Mouse (Mus musculus): ENCODE measurements around the gene Aqp5.

The Aqp5 gene

DNA sequence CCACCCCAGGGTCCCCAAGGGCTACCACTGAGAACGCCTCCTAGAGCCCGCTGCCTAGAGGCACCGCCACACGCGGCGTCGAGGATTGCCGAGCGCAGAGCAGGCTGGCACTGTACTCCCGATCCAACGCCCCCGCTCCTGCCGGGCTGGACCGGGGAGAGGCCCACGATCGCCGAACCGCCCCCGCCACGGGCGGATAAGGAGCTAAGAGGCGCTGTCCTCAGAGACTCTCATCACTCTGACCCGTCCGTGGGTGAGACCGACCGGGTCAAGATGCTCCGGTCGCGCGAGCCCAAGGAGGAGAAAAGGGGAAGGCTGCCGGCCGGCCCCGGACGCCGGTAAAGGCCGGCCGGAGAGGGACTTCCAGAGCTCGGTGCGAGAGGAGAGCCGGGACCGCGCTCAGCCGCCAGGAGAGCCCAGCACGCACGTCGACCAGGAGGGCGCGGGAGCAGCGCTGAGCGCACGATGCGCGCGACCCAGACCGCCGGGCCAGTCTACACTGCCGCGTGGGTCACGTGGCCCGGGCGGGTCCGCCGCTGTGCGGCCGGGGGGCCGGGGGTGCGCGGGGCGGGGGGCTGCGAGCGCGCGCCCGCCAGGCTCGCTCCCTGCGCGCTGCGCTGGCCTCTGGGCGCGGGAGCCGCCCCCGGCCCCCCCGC is at the start of gene Aqp5:
TSS of gene Aqp5 (plus strand) at position 354 of the 656 bp plus-strand sequence.
- DNase-seq = peak in 1 of 2 experiments; percentile 48

DNA sequence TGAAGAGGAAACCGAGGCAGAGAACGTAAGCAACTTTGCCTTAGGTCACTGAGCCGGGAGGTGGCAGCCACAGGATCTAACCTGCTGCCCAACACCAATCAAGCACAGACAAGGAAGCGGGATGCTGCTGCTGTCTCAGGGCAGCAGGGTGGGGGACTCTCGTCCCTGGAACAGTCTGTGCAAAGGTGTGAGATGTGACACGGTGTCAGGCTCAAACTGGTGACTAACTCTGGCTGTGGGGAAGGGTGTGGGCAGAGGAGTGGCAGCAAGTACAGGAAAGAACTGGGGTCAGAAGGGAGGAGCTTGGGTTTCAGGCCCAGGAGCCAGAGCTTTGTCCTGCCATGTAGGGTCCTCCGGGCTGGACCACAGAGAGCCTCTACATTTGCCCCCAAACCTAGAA is 46.5 kb upstream of the Aqp5 start:
- DNase-seq = no peak

DNA sequence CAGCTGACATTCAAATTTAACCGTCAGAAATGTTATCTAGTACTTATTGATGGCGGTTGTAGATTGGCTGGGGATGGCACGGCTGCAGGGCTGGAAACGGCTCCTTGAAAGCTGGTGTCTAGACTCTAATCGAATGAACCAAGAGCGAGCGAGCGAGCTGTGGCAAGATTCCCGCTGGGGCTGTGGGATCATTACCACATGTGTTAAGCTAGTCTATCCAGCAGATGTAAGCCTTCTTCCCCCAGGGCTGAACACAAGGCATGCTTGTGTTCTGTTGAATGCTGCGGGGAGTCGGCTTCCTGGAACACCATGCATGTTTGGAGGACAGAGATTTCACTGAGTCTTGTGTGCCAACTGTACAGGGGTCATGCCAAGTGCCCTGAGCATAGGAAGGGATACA is 44.0 kb upstream of the Aqp5 start:
- DNase-seq = no peak

GRCm38 (mm10) chr15:99547732-99548131 is 42.9 kb upstream of the Aqp5 start:
- DNase-seq = no peak

GRCm38 (mm10) chr15:99549901-99550300 is 40.7 kb upstream of the Aqp5 start:
- no peak for DNase-seq

GRCm38 (mm10) chr15:99553767-99554166 is 36.8 kb upstream of the Aqp5 start:
- DNase-seq = no peak

- no peak for DNase-seq
Measured at GRCm38 (mm10) chr15:99558947-99559346, 31.6 kb upstream of the Aqp5 start.

DNA sequence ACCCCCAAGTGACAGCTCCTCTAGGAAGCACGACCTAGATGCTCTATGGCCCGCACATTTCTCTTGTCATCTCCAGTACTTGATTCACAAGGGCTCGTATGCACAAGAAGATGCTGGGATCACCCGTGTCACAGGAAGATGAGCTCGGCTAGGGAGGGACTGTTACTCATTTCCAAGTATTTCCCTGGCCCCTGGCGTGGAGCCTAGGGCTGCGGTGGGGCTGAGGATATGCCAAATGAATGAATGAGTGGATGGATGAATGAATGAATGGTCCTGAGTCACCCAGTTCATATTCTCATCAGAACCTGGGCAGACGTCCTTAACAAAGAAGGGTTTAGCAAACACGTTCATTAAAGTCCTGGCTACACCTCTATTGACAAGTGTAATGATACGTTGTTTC is 30.3 kb upstream of the Aqp5 start:
- no peak for DNase-seq

DNA sequence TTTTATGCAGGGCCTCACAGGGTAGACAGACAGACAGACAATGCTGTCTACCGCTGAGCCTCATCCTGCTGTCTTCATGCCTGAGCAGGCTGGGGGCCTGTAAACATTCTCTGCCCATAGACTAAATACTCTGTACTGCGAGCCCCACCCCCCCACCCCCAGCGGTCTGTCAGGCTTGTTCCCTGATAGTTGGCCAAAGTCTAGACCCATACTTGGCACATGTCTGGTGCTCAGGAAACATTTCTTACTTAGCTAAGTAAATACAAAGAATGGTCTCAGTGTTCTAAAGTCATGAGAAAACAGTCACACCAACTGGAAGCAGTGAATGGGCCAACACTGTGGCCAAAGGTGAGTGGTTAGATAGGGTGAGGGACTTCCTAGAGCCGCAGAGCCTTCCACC is 23.2 kb upstream of the Aqp5 start:
- peak in 1 of 2 experiments; percentile 54 for DNase-seq

- no peak for DNase-seq
Measured at GRCm38 (mm10) chr15:99568682-99569081, 21.9 kb upstream of the Aqp5 start.

- no peak for DNase-seq
Measured at GRCm38 (mm10) chr15:99569123-99569522, 21.5 kb upstream of the Aqp5 start.

DNA sequence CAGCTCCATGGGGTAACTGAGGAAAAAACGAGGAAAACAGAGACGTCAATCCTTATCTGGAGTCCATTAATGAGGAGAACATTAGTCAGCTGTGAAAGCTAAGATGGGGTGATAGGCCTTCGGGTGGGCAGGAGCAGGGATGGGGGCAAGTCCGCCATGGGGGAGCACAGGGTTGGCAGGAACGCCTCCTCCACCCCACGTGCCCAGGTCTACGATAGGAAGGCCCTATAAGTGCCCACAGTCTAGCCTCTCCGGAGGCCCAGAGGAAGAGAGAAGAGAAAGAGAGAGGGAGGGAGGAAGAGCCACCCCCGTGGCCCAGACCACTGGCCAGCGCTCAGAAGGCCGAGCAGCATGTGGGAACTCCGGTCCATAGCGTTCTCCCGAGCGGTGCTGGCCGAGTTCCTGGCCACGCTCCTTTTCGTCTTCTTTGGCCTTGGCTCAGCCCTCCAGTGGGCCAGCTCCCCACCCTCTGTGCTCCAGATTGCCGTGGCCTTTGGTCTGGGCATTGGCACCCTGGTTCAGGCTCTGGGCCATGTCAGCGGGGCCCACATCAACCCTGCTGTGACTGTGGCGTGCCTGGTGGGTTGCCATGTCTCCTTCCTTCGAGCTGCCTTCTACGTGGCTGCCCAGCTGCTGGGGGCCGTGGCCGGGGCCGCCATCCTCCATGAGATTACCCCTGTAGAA is 11.6 kb upstream of the Aqp5 start, which contains the start of gene Aqp2:
TSS of gene Aqp2 (plus strand) at position 254 of the 684 bp plus-strand sequence.
- peak; percentile 10 to 65 for DNase-seq

DNA sequence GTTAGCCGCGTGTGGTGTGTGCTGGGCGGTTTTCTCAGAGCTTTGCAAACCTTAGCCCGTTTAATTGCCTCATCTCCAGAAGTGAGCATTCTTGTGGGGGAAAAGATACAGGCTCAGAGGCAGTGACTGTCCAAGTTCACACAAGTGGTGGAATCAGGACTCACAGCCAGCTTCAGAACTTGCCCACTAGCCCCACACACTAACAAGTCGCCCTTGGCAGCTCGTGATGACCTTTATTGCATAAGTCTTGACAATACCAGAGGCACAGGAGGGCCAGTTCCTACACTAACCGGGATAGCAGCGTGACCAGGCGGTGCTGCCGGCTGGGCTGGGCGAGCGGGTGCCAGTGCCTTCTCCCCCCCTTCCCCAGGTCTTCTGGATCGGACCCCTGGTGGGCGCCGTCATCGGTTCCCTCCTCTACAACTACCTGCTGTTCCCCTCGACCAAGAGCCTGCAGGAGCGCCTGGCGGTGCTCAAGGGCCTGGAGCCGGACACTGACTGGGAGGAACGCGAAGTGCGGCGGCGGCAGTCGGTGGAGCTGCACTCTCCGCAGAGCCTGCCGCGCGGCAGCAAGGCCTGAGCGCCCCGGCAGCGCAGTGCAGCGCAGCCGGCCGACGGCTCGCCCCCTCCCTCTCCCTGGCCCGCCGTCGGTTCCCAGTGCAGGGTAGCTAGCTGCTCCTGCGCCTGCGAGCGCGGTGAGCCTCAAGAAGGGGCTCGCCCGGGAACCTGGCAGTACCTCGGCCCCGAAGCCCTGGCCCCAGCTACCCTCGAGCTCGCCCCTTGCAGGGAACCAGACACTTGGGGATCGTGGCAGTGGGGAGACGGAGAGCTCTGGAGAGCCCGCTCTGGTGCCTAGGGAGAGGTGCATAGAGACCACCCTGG is 6.9 kb upstream of the Aqp5 start:
- DNase-seq = peak; percentile 50 to 63

- DNase-seq = peak; percentile 21 to 54
Measured at GRCm38 (mm10) chr15:99584407-99585202, 6.0 kb upstream of the Aqp5 start.

GRCm38 (mm10) chr15:99585741-99586140 is 4.8 kb upstream of the Aqp5 start:
- no peak for DNase-seq

GRCm38 (mm10) chr15:99586525-99586924 is 4.1 kb upstream of the Aqp5 start:
- peak in 1 of 2 experiments; percentile 37 for DNase-seq

DNA sequence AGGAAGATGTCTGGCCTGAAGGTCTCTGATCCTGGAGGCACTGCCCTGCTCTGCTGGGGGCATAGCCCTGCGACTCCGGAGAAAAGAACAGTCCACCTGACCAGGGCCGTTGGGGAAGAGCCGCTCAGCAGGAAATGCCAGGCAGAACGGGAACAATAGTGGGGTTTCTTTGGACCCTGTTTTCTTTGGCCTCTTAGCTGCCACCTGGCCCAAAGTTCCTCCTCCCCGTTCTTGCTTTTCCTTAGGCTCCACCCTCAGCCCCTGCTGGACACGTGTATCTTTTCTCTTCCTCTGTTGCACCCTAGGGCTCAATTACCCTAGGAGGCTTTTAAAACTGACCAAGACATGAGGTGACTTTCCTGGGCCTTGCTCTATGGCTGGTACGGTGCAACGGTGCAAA is 1.3 kb upstream of the Aqp5 start:
- no peak for DNase-seq

GRCm38 (mm10) chr15:99589704-99590103 is 878 bp upstream of the Aqp5 start:
- DNase-seq = no peak

- DNase-seq = peak in 1 of 2 experiments; percentile 39
Measured at GRCm38 (mm10) chr15:99592177-99592576, 1.6 kb downstream of the Aqp5 start.

DNA sequence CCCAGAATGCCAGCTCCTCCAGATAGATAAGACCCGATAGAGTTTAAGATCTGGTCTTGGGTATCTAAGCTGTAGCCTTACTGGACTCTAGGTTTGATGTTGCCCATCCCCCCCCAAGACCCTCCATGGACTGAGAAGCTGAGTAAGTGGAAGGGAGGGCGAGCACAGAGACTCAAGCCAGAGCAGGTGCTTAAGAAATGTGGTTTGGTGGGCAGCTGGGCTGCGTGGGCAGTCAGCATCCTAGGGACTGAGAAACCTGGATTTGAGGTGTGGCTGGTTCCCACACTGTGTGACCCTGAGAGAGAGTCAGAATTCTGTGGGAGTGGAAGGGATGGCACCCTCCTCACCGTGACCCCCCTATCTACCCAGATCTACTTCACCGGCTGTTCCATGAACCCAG is 2.3 kb downstream of the Aqp5 start:
- DNase-seq = no peak

DNA sequence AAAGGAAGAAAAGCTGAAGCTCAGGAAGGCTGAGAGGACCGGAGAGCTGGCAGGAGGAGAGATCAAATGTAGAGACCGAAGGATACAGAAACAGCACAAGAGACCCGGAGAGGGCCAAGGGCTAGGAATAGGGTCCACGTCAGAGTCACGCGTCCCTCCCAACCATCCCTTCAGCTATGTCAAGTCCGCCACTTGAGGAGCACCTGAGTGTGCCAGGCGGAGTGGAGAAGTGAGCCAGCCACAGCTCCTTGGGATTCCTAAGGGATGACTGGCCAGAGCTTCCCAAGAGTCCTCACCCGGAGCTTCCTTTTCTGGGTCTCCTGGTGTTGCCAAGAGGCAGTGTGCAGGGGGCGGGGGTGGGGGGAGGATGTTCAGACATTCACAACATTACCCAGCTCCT is 4.4 kb downstream of the Aqp5 start:
- DNase-seq = no peak

- peak; percentile 82 to 83 for DNase-seq
Measured at GRCm38 (mm10) chr15:99596056-99596687, 5.6 kb downstream of the Aqp5 start.
